Mouse (Mus musculus) stomach, embryonic 16.5 days (tissue): ENCODE results near the gene Cdcp1. TPM values are rescaled to one million over a fixed set of nuclear protein-coding genes. Genes with fewer than 3 reads are reported as not detected.
A peak's percentile ranks its signal among the peaks of the same experiment; 100 is the strongest.

ENCODE experiments used
- ATAC-seq: fragments of 200-750 bp; cut with Nextera tagmentation; 2 replicates; pipeline ENCODE4 v1.8.0; 2017; ENCODE audit warnings: moderate number of reproducible peaks, moderate TSS enrichment; ENCODE audit not compliant: insufficient read depth, low FRiP score
- H3K27ac ChIP-seq: fragments of 300-500 bp; sonication (generic); 2 replicates; pipeline ENCODE4 v1.5.1; 2014; ENCODE audit warnings: low read length
- H3K27me3 ChIP-seq: fragments of 300-500 bp; sonication (generic); 2 replicates; pipeline ENCODE4 v1.6.1; 2014; ENCODE audit warnings: low read length, control low read depth, mixed read lengths; ENCODE audit not compliant: control insufficient read depth, insufficient read depth
- H3K36me3 ChIP-seq: fragments of 300-500 bp; sonication (generic); 2 replicates; pipeline ENCODE4 v1.6.1; 2014; ENCODE audit warnings: low read length; ENCODE audit not compliant: control insufficient read depth, insufficient read depth
- H3K4me1 ChIP-seq: fragments of 300-500 bp; sonication (generic); 2 replicates; pipeline ENCODE4 v1.6.1; 2014; ENCODE audit warnings: low read length, control low read depth, mixed read lengths; ENCODE audit not compliant: control insufficient read depth, insufficient read depth
- H3K4me2 ChIP-seq: fragments of 300-500 bp; sonication (generic); 2 replicates; pipeline ENCODE4 v1.6.1; 2014; ENCODE audit warnings: low read depth, low read length, mixed read lengths
- H3K4me3 ChIP-seq: fragments of 300-500 bp; sonication (generic); replicated peaks from 2 replicates; pipeline ENCODE4 v1.5.1; 2014; ENCODE audit warnings: mild to moderate bottlenecking, low read length
- H3K9ac ChIP-seq: fragments of 300-500 bp; sonication (generic); 2 replicates; pipeline ENCODE4 v1.6.1; 2014; ENCODE audit warnings: low read length
- H3K9me3 ChIP-seq: fragments of 300-500 bp; sonication (generic); replicated peaks from 2 replicates; pipeline ENCODE4 v1.6.1; 2016; ENCODE audit warnings: low read length, control low read depth; ENCODE audit not compliant: control insufficient read depth
- WGBS: fragments of 180-500 bp; shearing (Covaris S2); extraction: QIAGEN DNeasy Blood & Tissue Kit; methylation state at CpG from one replicate; pipeline ENCODE4 v1.1.7; 2014; 5-methylcytosine and 5-hydroxymethylcytosine counted together
- polyA plus RNA-seq: library from polyadenylated mRNA; unstranded; fragments of >200 nt; fragmentation: Nextera tagmentation; extraction: Ambion mirVana; gene quantifications from 2 replicates; pipeline ENCODE4 v1.2.1, GENCODE M21; 2015

Gene Cdcp1
- polyA plus RNA-seq, 1 experiment from 2014 or later = 14.5 TPM

GRCm38 (mm10) chr9:123188271-123188670 is 27.6 kb downstream of the Cdcp1 start:
- H3K9me3 ChIP-seq = no peaks in the 10 kb centered on the region
- no peaks in the 10 kb centered on the region for H3K4me1 ChIP-seq
- H3K27me3 ChIP-seq = no peaks in the 10 kb centered on the region
- 0 out of 2 replicates have a peak, but pooled peaks cover 3% of the 10 kb centered on the region for H3K36me3 ChIP-seq
- H3K27ac ChIP-seq = no peak overlapping the region
- ATAC-seq = no peak
- no peak overlapping the region for H3K4me2 ChIP-seq
- no peak overlapping the region for H3K9ac ChIP-seq
- WGBS = 80% methylated on average over 2 of the region's 2 CpGs
- no peak overlapping the region for H3K4me3 ChIP-seq

DNA sequence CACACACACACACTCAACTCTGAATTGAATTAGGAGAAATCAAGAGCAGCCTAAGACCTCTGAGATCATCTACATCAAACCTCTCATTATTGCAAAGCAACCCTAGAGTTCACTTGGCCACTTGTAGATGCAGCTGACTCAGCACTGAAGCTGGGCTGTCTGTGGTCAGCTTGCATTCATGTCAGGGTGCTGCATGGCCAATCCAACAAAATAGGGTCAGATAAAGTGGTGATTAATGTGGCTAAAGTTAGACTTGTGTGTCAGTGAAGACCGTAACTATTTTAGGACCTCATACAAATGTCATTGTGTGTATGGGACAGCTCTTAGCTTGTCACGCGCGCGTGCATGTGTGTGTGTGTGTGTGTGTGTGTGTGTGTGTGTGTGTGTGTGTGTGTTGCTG is 28.2 kb downstream of the Cdcp1 start:
- no peak for ATAC-seq
- Histone ChIP-seq H3K4me1 (no peaks in the 10 kb centered on the region), H3K4me2 (no peak overlapping the region), H3K9ac (no peak overlapping the region), H3K27me3 (no peaks in the 10 kb centered on the region), H3K36me3 (0 out of 2 replicates have a peak, but pooled peaks cover 3% of the 10 kb centered on the region), H3K27ac (no peak overlapping the region), H3K4me3 (no peak overlapping the region), H3K9me3 (no peaks in the 10 kb centered on the region)
- WGBS = 95% methylated on average over 5 of the region's 5 CpGs

- 87% methylated on average over 5 of the region's 5 CpGs for WGBS
- no peak overlapping the region for H3K4me3 ChIP-seq
- H3K9me3 ChIP-seq = no peaks in the 10 kb centered on the region
- ATAC-seq = no peak
- H3K4me1 ChIP-seq = no peaks in the 10 kb centered on the region
- H3K9ac ChIP-seq = no peak overlapping the region
- H3K36me3 ChIP-seq = 0 out of 2 replicates have a peak, but pooled peaks cover 3% of the 10 kb centered on the region
- no peaks in the 10 kb centered on the region for H3K27me3 ChIP-seq
- no peak overlapping the region for H3K4me2 ChIP-seq
- H3K27ac ChIP-seq = no peak overlapping the region
These were observed 29.7 kb downstream of the Cdcp1 start for GRCm38 (mm10) chr9:123186151-123186550.

DNA sequence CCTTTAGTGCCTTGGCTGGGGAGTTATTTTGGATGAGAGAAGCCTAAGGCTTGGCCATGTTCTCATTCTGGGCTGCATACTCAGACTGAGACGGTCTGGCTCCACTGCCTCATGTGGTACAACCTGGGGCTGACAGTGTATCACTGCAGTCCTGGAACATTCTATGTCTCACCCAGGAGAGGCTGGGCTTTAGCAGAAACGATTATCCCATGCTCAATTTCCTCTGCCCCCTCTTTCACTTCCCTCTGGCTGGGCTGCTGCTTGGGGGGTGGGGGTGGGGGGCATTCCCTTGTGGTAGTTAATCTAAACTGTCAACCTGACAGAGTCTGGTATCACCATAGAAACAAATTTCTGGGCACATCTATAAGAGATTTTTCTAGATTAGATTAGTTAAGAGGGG is 30.3 kb downstream of the Cdcp1 start:
- Histone ChIP-seq H3K9me3 (no peaks in the 10 kb centered on the region), H3K4me2 (no peak overlapping the region)
- ATAC-seq = no peak

DNA sequence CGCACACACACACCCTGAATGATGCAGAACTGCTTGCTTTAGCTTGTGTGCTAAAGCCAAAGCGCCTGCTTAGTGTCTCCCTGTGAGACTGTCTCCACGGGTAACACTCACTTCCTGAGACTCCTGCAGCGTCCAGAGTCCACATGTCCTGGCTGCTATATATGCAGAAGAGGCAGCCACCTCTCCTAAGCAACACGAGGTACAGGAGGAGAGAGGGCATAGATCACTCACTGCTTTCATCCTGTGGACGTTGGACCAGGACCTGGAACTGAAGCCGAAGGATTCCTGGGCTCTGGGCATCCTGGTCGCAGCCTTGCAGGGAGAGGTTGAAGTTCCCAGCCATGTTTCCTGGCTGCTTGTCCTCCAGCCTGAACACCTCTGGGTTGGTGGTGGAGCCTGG is 32.6 kb downstream of the Cdcp1 start:
- no peak for ATAC-seq
- no peak overlapping the region for H3K4me2 ChIP-seq
- 0 out of 2 replicates have a peak, but pooled peaks cover 3% of the 10 kb centered on the region for H3K36me3 ChIP-seq
- H3K9me3 ChIP-seq = no peaks in the 10 kb centered on the region
- no peaks in the 10 kb centered on the region for H3K27me3 ChIP-seq
- no peak overlapping the region for H3K9ac ChIP-seq
- WGBS = 71% methylated on average over 8 of the region's 8 CpGs
- no peak overlapping the region for H3K27ac ChIP-seq
- no peaks in the 10 kb centered on the region for H3K4me1 ChIP-seq
- no peak overlapping the region for H3K4me3 ChIP-seq

More for the DNA sequence above, 30.3 kb downstream of the Cdcp1 start:
- Histone ChIP-seq H3K4me3 (no peak overlapping the region), H3K27me3 (no peaks in the 10 kb centered on the region), H3K9ac (no peak overlapping the region), H3K27ac (no peak overlapping the region), H3K4me1 (no peaks in the 10 kb centered on the region), H3K36me3 (0 out of 2 replicates have a peak, but pooled peaks cover 3% of the 10 kb centered on the region)
- 47% methylated on average over 2 of the region's 2 CpGs for WGBS

- Histone ChIP-seq H3K4me3 (no peak overlapping the region), H3K4me1 (no peaks in the 10 kb centered on the region), H3K36me3 (0 out of 2 replicates have a peak, but pooled peaks cover 3% of the 10 kb centered on the region), H3K9me3 (no peaks in the 10 kb centered on the region), H3K27ac (no peak overlapping the region), H3K4me2 (no peak overlapping the region), H3K9ac (no peak overlapping the region), H3K27me3 (no peaks in the 10 kb centered on the region)
- no peak for ATAC-seq
- 90% methylated on average over 6 of the region's 6 CpGs for WGBS
These were observed 35.8 kb downstream of the Cdcp1 start for GRCm38 (mm10) chr9:123180003-123180402.

- H3K27ac ChIP-seq = peak overlapping the region; percentile 56
- no peak for ATAC-seq
- no peaks in the 10 kb centered on the region for H3K4me1 ChIP-seq
- H3K4me3 ChIP-seq = no peak overlapping the region
- no peaks in the 10 kb centered on the region for H3K9me3 ChIP-seq
- no peak overlapping the region for H3K4me2 ChIP-seq
- no peaks in the 10 kb centered on the region for H3K36me3 ChIP-seq
- 79% methylated on average over 9 of the region's 9 CpGs for WGBS
- H3K9ac ChIP-seq = no peak overlapping the region
- no peaks in the 10 kb centered on the region for H3K27me3 ChIP-seq
These were observed 38.3 kb downstream of the Cdcp1 start for GRCm38 (mm10) chr9:123177380-123178048.

DNA sequence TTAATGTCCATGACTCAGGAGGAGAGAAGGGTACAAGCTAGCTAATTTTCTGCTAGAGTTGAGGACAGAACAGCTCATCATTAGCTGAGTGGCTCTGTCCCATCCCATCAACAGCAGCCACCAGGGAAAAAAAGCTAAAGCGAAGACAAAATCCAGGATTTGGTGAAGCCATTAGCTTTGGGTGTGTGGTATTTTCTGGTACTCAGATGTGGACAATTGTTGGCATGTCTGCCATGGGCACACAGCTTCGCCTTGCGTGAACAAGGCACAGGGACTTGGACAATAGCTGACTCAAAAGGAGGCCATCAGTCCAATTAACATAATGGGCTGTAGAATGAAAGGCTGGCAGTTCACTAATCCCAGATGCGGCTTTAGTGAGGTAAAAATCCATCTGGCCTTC is 41.5 kb downstream of the Cdcp1 start:
- no peak overlapping the region for H3K4me3 ChIP-seq
- no peak for ATAC-seq
- H3K27ac ChIP-seq = no peak overlapping the region; the same call in 1 of the 2 replicates
- H3K4me2 ChIP-seq = no peak overlapping the region
- 88% methylated on average over 4 of the region's 4 CpGs for WGBS
- H3K36me3 ChIP-seq = no peaks in the 10 kb centered on the region
- H3K4me1 ChIP-seq = no peaks in the 10 kb centered on the region
- no peaks in the 10 kb centered on the region for H3K9me3 ChIP-seq
- no peak overlapping the region for H3K9ac ChIP-seq
- no peaks in the 10 kb centered on the region for H3K27me3 ChIP-seq

DNA sequence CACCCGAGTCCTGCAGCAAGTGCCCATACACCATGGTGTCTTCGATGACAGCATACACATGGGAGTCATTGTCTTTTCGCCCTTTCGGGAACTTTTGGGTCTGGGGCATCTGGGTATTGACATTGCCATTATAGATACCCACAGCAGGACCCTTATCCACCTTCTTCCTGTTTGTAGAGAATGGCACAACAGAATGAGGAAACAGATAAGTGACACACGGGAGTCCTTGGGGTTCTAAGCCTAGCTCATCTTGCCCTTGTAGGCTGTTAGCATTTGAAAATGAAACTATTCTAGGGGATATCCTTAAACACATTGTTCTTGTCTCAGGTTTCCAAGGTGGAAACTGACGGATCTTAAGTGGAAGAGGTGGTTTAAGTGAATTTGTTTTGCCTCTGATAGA is 42.1 kb downstream of the Cdcp1 start:
- Histone ChIP-seq H3K36me3 (no peaks in the 10 kb centered on the region), H3K4me1 (no peaks in the 10 kb centered on the region), H3K4me2 (no peak overlapping the region), H3K27me3 (no peaks in the 10 kb centered on the region), H3K9me3 (no peaks in the 10 kb centered on the region), H3K4me3 (no peak overlapping the region), H3K9ac (no peak overlapping the region), H3K27ac (no peak overlapping the region)
- ATAC-seq = no peak
- 81% methylated on average over 6 of the region's 6 CpGs for WGBS
